Mouse (Mus musculus): Measurements from ENCODE around the gene Plcl1. TPM values are rescaled to one million over a fixed set of nuclear protein-coding genes. Genes with fewer than 3 reads are reported as not detected.
"Not testable (repeated sequence)": the region's sequence is repeated elsewhere in the genome, so short reads cannot be mapped to it uniquely, and the experiment has no call there.

The Plcl1 gene
- total and polyA plus RNA-seq, 3 experiments, result not detected

DNA sequence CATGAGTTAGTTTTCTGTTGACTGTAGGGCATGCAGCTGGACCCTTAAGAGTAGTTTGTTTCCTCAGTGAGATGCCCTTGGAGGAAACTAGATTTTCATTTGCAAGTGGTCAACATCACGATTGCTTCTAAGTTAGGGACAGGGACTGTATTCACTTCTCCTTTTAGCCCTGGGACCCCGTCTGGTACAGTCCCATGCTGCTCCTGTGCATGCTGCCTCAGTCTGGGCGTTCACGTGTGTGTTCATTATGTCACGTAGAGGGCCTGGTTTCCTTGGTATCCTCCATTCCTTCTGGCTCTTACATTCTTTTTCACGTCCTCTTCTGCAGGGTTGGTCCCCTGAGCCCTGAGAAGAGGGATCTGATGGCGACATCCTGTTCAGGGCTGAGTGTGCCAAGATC is 69.3 kb downstream of the Plcl1 start:
- no peak for TF ChIP-seq ZNF384 (IDR thresholded peaks at IDR 0.05; ENCODE audit: low read depth, low read length)
- TF ChIP-seq CHD1 (IDR thresholded peaks at IDR 0.05; ENCODE audit: low read depth, low read length), result no peak
- TF ChIP-seq MAZ (IDR thresholded peaks at IDR 0.05; ENCODE audit: low read depth, low read length), result no peak
- no peak for TF ChIP-seq ETS1 (IDR thresholded peaks at IDR 0.05; ENCODE audit: low read depth, low read length)
- no peak for TF ChIP-seq MAX (IDR thresholded peaks at IDR 0.05; ENCODE audit: low read length)
- no peak for TF ChIP-seq EP300 (IDR thresholded peaks at IDR 0.05; ENCODE audit: low read depth in 1 of 2, low read length in 2 of 2)
- TF ChIP-seq MYB (IDR thresholded peaks at IDR 0.05; ENCODE audit: low read depth, low read length), result no peak
- no peak for TF ChIP-seq MXI1 (IDR thresholded peaks at IDR 0.05; ENCODE audit: low read depth, low read length)
- Histone ChIP-seq H3K27me3 (ENCODE audit: control insufficient read depth in 1 of 2, insufficient read depth in 2 of 2, low read length in 2 of 2) (no peaks in the 10 kb centered on the region), H3K79me2 (ENCODE audit: control insufficient read depth, insufficient read depth, low read length, poor library complexity) (no peaks in the 10 kb centered on the region), H3K9me3 (replicated peaks; ENCODE audit: insufficient read depth, low read length) (no peaks in the 10 kb centered on the region), H3K9ac (ENCODE audit: control insufficient read depth, low read depth, low read length, poor library complexity, severe bottlenecking) (no peak overlapping the region), H3K4me1 (ENCODE audit: control insufficient read depth in 1 of 2, insufficient read depth in 2 of 2, low read length in 2 of 2) (no peaks in the 10 kb centered on the region), H3K4me3 (ENCODE audit: control insufficient read depth in 1 of 2, insufficient read depth in 1 of 2, low read depth in 2 of 2, low read length in 2 of 2) (no peak overlapping the region), H3K36me3 (ENCODE audit: control insufficient read depth in 1 of 2, insufficient read depth in 2 of 2, low read length in 2 of 2) (no peaks in the 10 kb centered on the region), H3K27ac (ENCODE audit: control insufficient read depth, low read depth, low read length) (no peak overlapping the region)
- DNase-seq (ENCODE audit: low read depth, low spot score), result no peak

DNA sequence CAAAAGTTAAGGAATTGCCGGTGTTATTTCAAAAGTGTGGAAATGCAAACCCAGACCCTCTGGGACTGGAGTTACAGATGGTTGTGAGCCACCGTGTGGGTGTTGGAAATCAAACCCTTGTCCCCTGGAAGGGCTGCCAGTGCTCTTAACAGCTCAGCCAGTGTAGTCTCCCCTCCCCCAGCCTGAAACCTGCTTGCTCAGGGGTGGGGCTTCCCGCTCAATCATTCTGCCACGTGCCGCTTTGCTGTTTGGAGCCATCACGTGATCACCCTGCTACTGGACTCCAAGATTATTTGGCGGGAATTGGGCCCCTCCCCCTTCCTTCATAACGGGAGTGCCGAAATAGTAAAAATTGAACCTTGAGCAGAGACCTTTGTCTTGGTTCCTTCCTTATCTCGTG is 81.7 kb downstream of the Plcl1 start:
- not testable (repeated sequence) for H3K9ac ChIP-seq (ENCODE audit: control insufficient read depth, low read depth, low read length, poor library complexity, severe bottlenecking); H3K9me3 ChIP-seq (replicated peaks; ENCODE audit: insufficient read depth, low read length); H3K36me3 ChIP-seq (ENCODE audit: control insufficient read depth in 1 of 2, insufficient read depth in 2 of 2, low read length in 2 of 2); H3K4me1 ChIP-seq (ENCODE audit: control insufficient read depth in 1 of 2, insufficient read depth in 2 of 2, low read length in 2 of 2); H3K27ac ChIP-seq (ENCODE audit: control insufficient read depth, low read depth, low read length); H3K79me2 ChIP-seq (ENCODE audit: control insufficient read depth, insufficient read depth, low read length, poor library complexity); H3K4me3 ChIP-seq (ENCODE audit: control insufficient read depth in 1 of 2, insufficient read depth in 1 of 2, low read depth in 2 of 2, low read length in 2 of 2); H3K27me3 ChIP-seq (ENCODE audit: control insufficient read depth in 1 of 2, insufficient read depth in 2 of 2, low read length in 2 of 2); DNase-seq (ENCODE audit: low read depth, low spot score)

DNA sequence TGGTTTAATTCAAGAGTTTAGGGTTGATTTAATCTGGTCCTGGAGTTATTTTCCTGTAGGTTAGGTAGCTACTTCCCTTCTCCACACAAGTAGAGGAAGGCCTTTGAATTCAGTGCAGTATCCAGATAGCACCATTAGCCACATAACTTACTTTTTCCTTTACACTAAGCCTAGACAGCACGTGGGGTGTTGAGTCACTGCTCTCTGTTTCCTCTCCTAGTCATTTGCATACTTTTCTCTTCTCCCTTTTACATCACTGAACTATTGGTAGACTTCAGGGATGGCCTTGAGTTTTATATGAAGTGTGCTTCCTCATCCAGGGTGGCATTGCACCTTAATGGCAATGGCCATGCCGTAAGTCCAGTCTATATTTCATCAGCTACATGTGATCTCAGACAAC is 82.5 kb downstream of the Plcl1 start:
- no peak for DNase-seq (ENCODE audit: low read depth, low spot score)
- no peak overlapping the region for H3K27ac ChIP-seq (ENCODE audit: control insufficient read depth, low read depth, low read length)
- no peaks in the 10 kb centered on the region for H3K9me3 ChIP-seq (replicated peaks; ENCODE audit: insufficient read depth, low read length)
- TF ChIP-seq ZC3H11A (IDR thresholded peaks at IDR 0.05; ENCODE audit: low read depth, low read length) (no peak), POLR2AphosphoS2 (IDR thresholded peaks at IDR 0.05; ENCODE audit: low read length) (no peak), SMC3 (IDR thresholded peaks at IDR 0.05; ENCODE audit: low read depth, low read length) (no peak), BHLHE40 (IDR thresholded peaks at IDR 0.05; ENCODE audit: borderline replicate concordance, low read depth, low read length) (no peak), KAT2A (conservative IDR thresholded peaks at IDR 0.05; ENCODE audit: low read depth, low read length) (no peak), TCF12 (IDR thresholded peaks at IDR 0.05; ENCODE audit: low read depth, low read length) (no peak), RAD21 (IDR thresholded peaks at IDR 0.05; ENCODE audit: low read depth, low read length) (no peak), UBTF (IDR thresholded peaks at IDR 0.05; ENCODE audit: borderline replicate concordance, insufficient read depth, low read depth, low read length) (no peak), CHD1 (IDR thresholded peaks at IDR 0.05; ENCODE audit: low read depth, low read length) (no peak)
- H3K9ac ChIP-seq (ENCODE audit: control insufficient read depth, low read depth, low read length, poor library complexity, severe bottlenecking), result no peak overlapping the region
- H3K79me2 ChIP-seq (ENCODE audit: control insufficient read depth, insufficient read depth, low read length, poor library complexity), result no peaks in the 10 kb centered on the region
- no peaks in the 10 kb centered on the region for H3K4me1 ChIP-seq (ENCODE audit: control insufficient read depth in 1 of 2, insufficient read depth in 2 of 2, low read length in 2 of 2)
- H3K27me3 ChIP-seq (ENCODE audit: control insufficient read depth in 1 of 2, insufficient read depth in 2 of 2, low read length in 2 of 2), result no peaks in the 10 kb centered on the region
- H3K36me3 ChIP-seq (ENCODE audit: control insufficient read depth in 1 of 2, insufficient read depth in 2 of 2, low read length in 2 of 2), result no peaks in the 10 kb centered on the region
- H3K4me3 ChIP-seq (ENCODE audit: control insufficient read depth in 1 of 2, insufficient read depth in 1 of 2, low read depth in 2 of 2, low read length in 2 of 2), result no peak overlapping the region

Measured in MEL (cell line).